Mouse (Mus musculus) limb, embryonic 10.5 days (tissue): Measurements from ENCODE around the gene Lipm. TPM values are rescaled to one million over a fixed set of nuclear protein-coding genes. Genes with fewer than 3 reads are reported as not detected.

Experiments
- microRNA-seq: library from miRNA; unstranded; fragments of <30 nt; microRNA quantifications from one replicate; pipeline ENCODE4, GENCODE M21; 2017
- polyA plus RNA-seq: library from polyadenylated mRNA; unstranded; fragments of >200 nt; fragmentation: Nextera tagmentation; extraction: Ambion mirVana; gene quantifications from 2 replicates; pipeline ENCODE4 v1.2.1, GENCODE M21; 2016

The Lipm gene
- polyA plus RNA-seq, 1 experiment from 2014 or later = not detected

Small RNAs within 50 kb of the gene (microRNA-seq; reads per million reads assigned to microRNA genes)
- gene Gm23334 = not detected

Other genes with a start within 250 kb of the Lipm start
- gene Lipf, start 139.7 kb upstream of the Lipm start, polyA plus RNA-seq = not detected in 2 replicates
- not detected in 2 replicates for gene Lipk, start 92.6 kb upstream of the Lipm start, polyA plus RNA-seq
- not detected in 2 replicates for gene Lipn, start 33.6 kb upstream of the Lipm start, polyA plus RNA-seq
- 0.09 and 0.10 TPM in 2 replicates for gene Ankrd22, start 65.1 kb downstream of the Lipm start, polyA plus RNA-seq
- 13.8 and 15.7 TPM in 2 replicates for gene Stambpl1, start 91.3 kb downstream of the Lipm start, polyA plus RNA-seq
- 12.0 and 19.9 TPM in 2 replicates for gene Acta2, start 154.7 kb downstream of the Lipm start, polyA plus RNA-seq
- gene Fas, start 189.7 kb downstream of the Lipm start, polyA plus RNA-seq = 0.53 and 0.94 TPM in 2 replicates